Comparison of ENCODE assay signal across 12 mouse cellular contexts in the genomic region with DNA sequence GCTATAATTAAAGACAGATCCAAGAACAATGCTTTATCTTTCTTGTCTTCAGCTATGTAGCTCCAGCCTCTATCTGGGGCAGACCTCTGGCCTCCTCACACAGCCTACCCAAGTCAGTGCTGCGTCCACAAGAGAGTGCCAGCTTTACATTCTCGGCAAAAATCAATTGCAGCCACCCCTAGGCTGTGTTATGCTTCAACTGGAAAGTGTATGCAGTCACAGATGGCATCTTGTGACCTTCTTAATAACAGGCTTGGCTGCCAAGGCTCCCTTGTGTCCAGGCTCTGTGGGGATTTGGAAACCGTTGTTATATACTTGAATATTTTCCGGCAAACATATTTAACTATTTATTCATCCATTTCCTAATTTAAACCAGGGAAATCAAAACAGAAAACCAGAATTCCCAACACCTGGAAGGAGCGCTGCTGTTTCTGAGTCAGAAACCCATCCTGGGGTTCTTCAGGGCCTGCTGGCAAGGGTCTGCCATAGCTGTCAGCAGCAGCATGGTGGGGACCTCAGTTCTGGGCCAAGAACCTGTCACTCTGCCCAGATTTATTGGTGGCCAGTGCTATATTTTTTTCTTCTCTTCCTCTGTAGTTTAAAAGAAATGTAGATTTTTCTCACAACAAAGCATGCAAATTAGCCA. TPM values are rescaled to one million over a fixed set of nuclear protein-coding genes. Genes with fewer than 3 reads are reported as not detected.
A peak's percentile ranks its signal among the peaks of the same experiment; 100 is the strongest.
DNase-seq lines count a peak whose midpoint lies in the region; ATAC-seq and TF ChIP-seq lines count a peak whose summit lies in the region.
"Had no signal": no experiment of that assay in that cellular context is flagged by ENCODE, and none has a peak within 500 bp of the region (broad histone marks: within the 10 kb centered on the region; RNA-seq: fewer than 3 reads in every experiment).

No protein-coding gene starts in this region.

- H3K4me3 ChIP-seq in hindbrain, postnatal 0 days (ENCODE audit: low read length): no peak overlapping the region
- no peak overlapping the region for H3K4me3 ChIP-seq in hindbrain, embryonic 11.5 days (ENCODE audit: low read depth, low read length)
- no peak overlapping the region for H3K4me3 ChIP-seq in limb, embryonic 10.5 days
- H3K4me3 ChIP-seq: layer of hippocampus, adult 2 months had no signal

- no peaks in the 10 kb centered on the region for H3K9me3 ChIP-seq in hindbrain, postnatal 0 days (ENCODE audit: low read length)
- H3K9me3 ChIP-seq in hindbrain, embryonic 11.5 days (ENCODE audit: control insufficient read depth, low read length): no peaks in the 10 kb centered on the region
- no peaks in the 10 kb centered on the region for H3K9me3 ChIP-seq in limb, embryonic 10.5 days (replicated peaks)

- H3K4me2 ChIP-seq in hindbrain, postnatal 0 days (ENCODE audit: low read depth, low read length): no peak overlapping the region
- no peak overlapping the region for H3K4me2 ChIP-seq in hindbrain, embryonic 11.5 days (replicated peaks; ENCODE audit: low read depth, low read length)

- H3K27me3 ChIP-seq in hindbrain, postnatal 0 days (ENCODE audit: insufficient read depth, low read length): no peaks in the 10 kb centered on the region
- H3K27me3 ChIP-seq in hindbrain, embryonic 11.5 days (ENCODE audit: control insufficient read depth, insufficient read depth, low read length): no peaks in the 10 kb centered on the region
- no peaks in the 10 kb centered on the region for H3K27me3 ChIP-seq in limb, embryonic 10.5 days (ENCODE audit: low read depth, poor library complexity, severe bottlenecking)

- peak overlapping the region; percentile 46 for H3K27ac ChIP-seq in hindbrain, postnatal 0 days
- no peak overlapping the region for H3K27ac ChIP-seq in hindbrain, embryonic 11.5 days (ENCODE audit: low read depth, low read length)
- H3K27ac ChIP-seq in limb, embryonic 10.5 days: peak overlapping the region; percentile 68
- H3K27ac ChIP-seq: layer of hippocampus, adult 2 months had no signal

- ATAC-seq in hindbrain, postnatal 0 days: peak; percentile 70; the same call in 1 of the 2 replicates
- ATAC-seq in hindbrain, embryonic 11.5 days (ENCODE audit: low FRiP score): no peak

- no peak; the same call in 1 of the 2 replicates for TF ChIP-seq CTCF in hindbrain, postnatal 0 days (IDR thresholded peaks at IDR 0.05; ENCODE audit: low read depth)

- H3K9ac ChIP-seq in hindbrain, postnatal 0 days (replicated peaks; ENCODE audit: low read length): no peak overlapping the region
- H3K9ac ChIP-seq in hindbrain, embryonic 11.5 days (ENCODE audit: low read depth, low read length): no peak overlapping the region

- DNase-seq in adrenal gland, postnatal 10 days: peak; percentile 36
- no peak for DNase-seq in adrenal gland, adult 18-20 months (ENCODE audit: low spot score in 2 of 2)
- DNase-seq in hindbrain, postnatal 0 days (ENCODE audit: low spot score): peak; percentile 60
- no peak for DNase-seq in hindbrain, embryonic 11.5 days (ENCODE audit: low spot score)
- peak; percentile 86 for DNase-seq in cerebellum, adult 9-10 months
- DNase-seq in limb, embryonic 10.5 days (ENCODE audit: low spot score): no peak
- no peak for DNase-seq in urinary bladder, adult 18-20 months (ENCODE audit: low spot score in 2 of 2)
- no peak for DNase-seq in embryo, embryonic 11 days
- DNase-seq: lung, adult 18-20 months had no signal

- H3K36me3 ChIP-seq in hindbrain, postnatal 0 days (ENCODE audit: insufficient read depth, low read length): no peaks in the 10 kb centered on the region
- no peaks in the 10 kb centered on the region for H3K36me3 ChIP-seq in hindbrain, embryonic 11.5 days (ENCODE audit: control insufficient read depth, insufficient read depth, low read length)
- no peaks in the 10 kb centered on the region for H3K36me3 ChIP-seq in limb, embryonic 10.5 days

- H3K4me1 ChIP-seq in hindbrain, postnatal 0 days (ENCODE audit: insufficient read depth, low read length): 0 out of 2 replicates have a peak, but pooled peaks cover 6% of the 10 kb centered on the region
- no peaks in the 10 kb centered on the region for H3K4me1 ChIP-seq in hindbrain, embryonic 11.5 days (replicated peaks; ENCODE audit: control insufficient read depth, insufficient read depth, low read length)
- H3K4me1 ChIP-seq in limb, embryonic 10.5 days: peaks cover 18% of the 10 kb centered on the region

- WGBS in hindbrain, postnatal 0 days: 40% methylated on average over 5 of the region's 5 CpGs
- WGBS in hindbrain, embryonic 11.5 days: 59% methylated on average over 5 of the region's 5 CpGs
- WGBS in limb, embryonic 10.5 days: 74% methylated on average over 5 of the region's 5 CpGs

RNA-seq across cellular contexts. Expression of a gene that starts 26.1 kb away (rescaled TPM):
- total RNA-seq in adrenal gland, postnatal 10 days (2021): not detected
- total RNA-seq in adrenal gland, adult 18-20 months (2021): not detected
- not detected in 2 replicates for total RNA-seq in hindbrain, postnatal 0 days (2014; rRNA removed)
- polyA plus RNA-seq in hindbrain, postnatal 0 days (2015; fragmentation: Nextera tagmentation; extraction: Ambion mirVana): 0.25 TPM in 1 of 2 replicates, not detected in the other
- not detected in 2 replicates for polyA plus RNA-seq in hindbrain, embryonic 11.5 days (2014; fragmentation: Nextera tagmentation; extraction: Ambion mirVana)
- polyA plus RNA-seq in limb, embryonic 10.5 days (2016; fragmentation: Nextera tagmentation; extraction: Ambion mirVana): not detected in 2 replicates
- total RNA-seq: heart, postnatal 14 days; layer of hippocampus, adult 2 months; monocyte, adult 5-6 weeks had no signal

Comparison
In these comparisons a context has a peak if more than half of its experiments do, and no peak if none do; other contexts are left out.
1. DNase-seq: peak in adrenal gland, postnatal 10 days (single experiment), hindbrain, postnatal 0 days (single experiment) and cerebellum, adult 9-10 months (single experiment); none in adrenal gland, adult 18-20 months (0 of 2), hindbrain, embryonic 11.5 days (single experiment), limb, embryonic 10.5 days (single experiment), urinary bladder, adult 18-20 months (0 of 2) and embryo, embryonic 11 days (single experiment).